27 mouse cellular contexts compared by ENCODE assay signal in the genomic region with DNA sequence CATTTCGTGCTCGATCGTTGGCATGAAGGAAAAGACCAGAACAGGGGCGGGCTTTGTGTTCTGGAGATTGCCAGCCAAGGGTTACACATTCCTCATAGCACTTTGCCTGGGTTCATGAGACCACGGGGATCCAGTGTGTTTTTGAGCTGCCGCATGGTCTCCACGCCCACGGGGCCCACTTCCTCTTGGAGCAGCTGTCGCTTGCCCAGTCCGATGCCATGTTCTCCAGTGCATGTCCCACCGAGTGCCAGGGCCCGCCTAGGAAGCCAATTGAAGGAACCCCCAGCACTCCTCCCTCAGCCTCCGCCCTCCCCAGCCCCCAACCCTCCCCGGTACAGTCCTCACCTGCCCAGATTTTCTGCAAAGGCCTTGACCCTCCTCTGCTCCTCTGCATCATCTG. TPM values are rescaled to one million over a fixed set of nuclear protein-coding genes. Genes with fewer than 3 reads are reported as not detected.
A peak's percentile ranks its signal among the peaks of the same experiment; 100 is the strongest.
DNase-seq lines count a peak whose midpoint lies in the region; ATAC-seq and TF ChIP-seq lines count a peak whose summit lies in the region.
"Had no signal": no experiment of that assay in that cellular context is flagged by ENCODE, and none has a peak within 500 bp of the region (broad histone marks: within the 10 kb centered on the region; RNA-seq: fewer than 3 reads in every experiment).

No protein-coding gene starts in this region.

- H3K4me3 ChIP-seq in E14TG2a.4 (replicated peaks; ENCODE audit: low read length): peak overlapping the region; percentile 68
- H3K4me3 ChIP-seq: erythroblast, embryonic 14.5 days; hindbrain, embryonic 10.5 days; hindbrain, embryonic 15.5 days; kidney, embryonic 15.5 days; limb, embryonic 13.5 days; lung, embryonic 15.5 days; midbrain, embryonic 10.5 days; neural tube, embryonic 13.5 days; stomach, embryonic 15.5 days had no signal

- peaks cover 87% of the 10 kb centered on the region for H3K4me1 ChIP-seq in E14TG2a.4 (replicated peaks; ENCODE audit: low read depth, low read length)

- no peaks in the 10 kb centered on the region for H3K9me3 ChIP-seq in E14TG2a.4 (ENCODE audit: low read length)
- H3K9me3 ChIP-seq: hindbrain, embryonic 10.5 days; hindbrain, embryonic 15.5 days; kidney, embryonic 15.5 days; limb, embryonic 13.5 days; lung, embryonic 15.5 days; midbrain, embryonic 10.5 days; neural tube, embryonic 13.5 days; stomach, embryonic 15.5 days had no signal

- peak; percentile 23; the same call in 1 of the 2 replicates for ATAC-seq in granulocyte monocyte progenitor cell, adult 5-6 weeks (replicated peaks; ENCODE audit: poor library complexity, severe bottlenecking)
- ATAC-seq: forebrain, embryonic 16.5 days; inflammation-experienced regulatory T-cells, adult 6 months; Patski had no signal

- H3K27me3 ChIP-seq in E14TG2a.4 (ENCODE audit: insufficient read depth, low read length): peaks cover 33% of the 10 kb centered on the region
- H3K27me3 ChIP-seq: CH12.LX; hindbrain, embryonic 15.5 days; kidney, embryonic 15.5 days; limb, embryonic 13.5 days; lung, embryonic 15.5 days; neural tube, embryonic 13.5 days; Patski; stomach, embryonic 15.5 days had no signal

- no peaks in the 10 kb centered on the region for H3K36me3 ChIP-seq in E14TG2a.4 (ENCODE audit: insufficient read depth, low read length)
- H3K36me3 ChIP-seq: stomach, embryonic 15.5 days had no signal

- TF ChIP-seq CTCF in E14TG2a.4 (conservative IDR thresholded peaks at IDR 0.05; ENCODE audit: low read length): no peak

- peak; percentile 87 for DNase-seq in heart, adult 11 months
- no peak for DNase-seq in heart, adult 8-10 months (ENCODE audit: low spot score)
- peak; percentile 33 for DNase-seq in right cerebral cortex, adult 18-20 months
- no peak for DNase-seq in right cerebral cortex, adult 2 months (ENCODE audit: low spot score in 2 of 2)
- no peak for DNase-seq in frontal cortex, adult 2 months (ENCODE audit: extremely low spot score in 1 of 2, low spot score in 1 of 2)
- DNase-seq: adrenal gland, postnatal 10 days; B cell, adult 2 months; gastrocnemius, postnatal 36 days; heart, postnatal 14 days; kidney, adult 11 months; kidney, postnatal 36 days; layer of hippocampus, adult 9-11 months had no signal

RNA-seq across cellular contexts. Expression of gene Ldhd, which starts 3.2 kb away (rescaled TPM):
- 10 to 100 TPM; 48.8 to 58.2 (median 54.8) TPM for total RNA-seq in heart, adult 8-10 months (2022)
- total RNA-seq in granulocyte monocyte progenitor cell, adult 5-6 weeks (2014; fragmentation: Nextera tagmentation): not detected in 2 replicates
- total RNA-seq in granulocyte monocyte progenitor cell, adult 5-6 weeks (2017): not detected in 2 replicates
- polyA plus RNA-seq in frontal cortex, adult 2 months (2012; rRNA removed): 18.1 and 18.2 TPM in 2 replicates
- polyA plus RNA-seq: erythroblast, embryonic 14.5 days had no signal

RNA-seq across cellular contexts. Expression of gene Zfp1, which starts 16.3 kb away (rescaled TPM):
- total RNA-seq in heart, adult 8-10 months (2022): 1 to 10 TPM; 5.6 to 8.6 (median 8.1) TPM
- total RNA-seq in granulocyte monocyte progenitor cell, adult 5-6 weeks (2014; fragmentation: Nextera tagmentation): 14.9 and 23.6 TPM in 2 replicates
- 10.9 and 11.2 TPM in 2 replicates for total RNA-seq in granulocyte monocyte progenitor cell, adult 5-6 weeks (2017)
- polyA plus RNA-seq in frontal cortex, adult 2 months (2012; rRNA removed): 27.0 and 30.3 TPM in 2 replicates

Comparison
In these comparisons a context has a peak if more than half of its experiments do, and no peak if none do; other contexts are left out.
1. DNase-seq: peak in heart, adult 11 months (single experiment) and right cerebral cortex, adult 18-20 months (single experiment); none in heart, adult 8-10 months (single experiment), right cerebral cortex, adult 2 months (0 of 2) and frontal cortex, adult 2 months (0 of 2).
2. RNA of gene Ldhd, which starts 3.2 kb away (total RNA-seq): 48.8 to 58.2 TPM in heart, adult 8-10 months; not detected in granulocyte monocyte progenitor cell, adult 5-6 weeks; every median in the first group is over 10 times any median in the second.